Mouse (Mus musculus) forebrain, postnatal 0 days (tissue): Measurements from ENCODE around the gene Ankrd49. TPM values are rescaled to one million over a fixed set of nuclear protein-coding genes. Genes with fewer than 3 reads are reported as not detected.

Experiments
- ATAC-seq: fragments of 200-750 bp; cut with Nextera tagmentation; 2 replicates; pipeline ENCODE4 v1.8.0; 2017; ENCODE audit warnings: mild to moderate bottlenecking, moderate library complexity
- DNase-seq: peaks from one replicate; pipeline ENCODE4 v3.0.0-alpha.2; 2015
- H3K27ac ChIP-seq: fragments of 300-500 bp; sonication (generic); 2 replicates; pipeline ENCODE4 v1.5.1; 2014; ENCODE audit warnings: low read depth, mild to moderate bottlenecking, antibody characterized with exemption, low read length, moderate library complexity, mixed read lengths
- H3K27me3 ChIP-seq: fragments of 300-500 bp; sonication (generic); 2 replicates; pipeline ENCODE4 v1.6.1; 2014; ENCODE audit warnings: mild to moderate bottlenecking, low read length, mixed read lengths; ENCODE audit not compliant: insufficient read depth
- H3K36me3 ChIP-seq: fragments of 300-500 bp; sonication (generic); 2 replicates; pipeline ENCODE4 v1.6.1; 2014; ENCODE audit warnings: mild to moderate bottlenecking, moderate library complexity; ENCODE audit not compliant: insufficient read depth
- H3K4me1 ChIP-seq: fragments of 300-500 bp; sonication (generic); 2 replicates; pipeline ENCODE4 v1.6.1; 2014; ENCODE audit warnings: antibody characterized with exemption; ENCODE audit not compliant: insufficient read depth
- H3K4me2 ChIP-seq: fragments of 300-500 bp; sonication (generic); 2 replicates; pipeline ENCODE4 v1.6.1; 2014; ENCODE audit warnings: low read depth, mild to moderate bottlenecking, moderate library complexity
- H3K4me3 ChIP-seq: fragments of 300-500 bp; sonication (generic); 2 replicates; pipeline ENCODE4 v1.5.1; 2014; ENCODE audit warnings: low read depth, low read length, mixed read lengths
- H3K9ac ChIP-seq: fragments of 300-500 bp; sonication (generic); 2 replicates; pipeline ENCODE4 v1.6.1; 2014; ENCODE audit warnings: mild to moderate bottlenecking
- H3K9me3 ChIP-seq: fragments of 300-500 bp; sonication (generic); 2 replicates; pipeline ENCODE4 v1.6.1; 2016; ENCODE audit warnings: low read length
- CTCF ChIP-seq: sonication (generic); IDR thresholded peaks from 2 replicates; pipeline ENCODE4 v1.5.1; 2016; ENCODE audit warnings: antibody characterized with exemption, control low read depth, low read depth
- WGBS: fragments of 180-500 bp; shearing (Covaris S2); extraction: QIAGEN DNeasy Blood & Tissue Kit; methylation state at CpG from one replicate; pipeline ENCODE4 v1.1.7; 2014; 5-methylcytosine and 5-hydroxymethylcytosine counted together
- polyA plus RNA-seq: library from polyadenylated mRNA; unstranded; fragments of >200 nt; fragmentation: Nextera tagmentation; extraction: Ambion mirVana; gene quantifications from 2 replicates; pipeline ENCODE4 v1.2.1, GENCODE M21; 2015
- total RNA-seq: library from RNA; depleted of rRNA; stranded (reverse); fragments of >200 nt; gene quantifications from 2 replicates; pipeline ENCODE4 v1.2.3, GENCODE M21; 2014; rRNA removed

The Ankrd49 gene
- total RNA-seq: 24.8 and 31.3 TPM in 2 replicates
- 33.8 and 39.5 TPM in 2 replicates for polyA plus RNA-seq

DNA sequence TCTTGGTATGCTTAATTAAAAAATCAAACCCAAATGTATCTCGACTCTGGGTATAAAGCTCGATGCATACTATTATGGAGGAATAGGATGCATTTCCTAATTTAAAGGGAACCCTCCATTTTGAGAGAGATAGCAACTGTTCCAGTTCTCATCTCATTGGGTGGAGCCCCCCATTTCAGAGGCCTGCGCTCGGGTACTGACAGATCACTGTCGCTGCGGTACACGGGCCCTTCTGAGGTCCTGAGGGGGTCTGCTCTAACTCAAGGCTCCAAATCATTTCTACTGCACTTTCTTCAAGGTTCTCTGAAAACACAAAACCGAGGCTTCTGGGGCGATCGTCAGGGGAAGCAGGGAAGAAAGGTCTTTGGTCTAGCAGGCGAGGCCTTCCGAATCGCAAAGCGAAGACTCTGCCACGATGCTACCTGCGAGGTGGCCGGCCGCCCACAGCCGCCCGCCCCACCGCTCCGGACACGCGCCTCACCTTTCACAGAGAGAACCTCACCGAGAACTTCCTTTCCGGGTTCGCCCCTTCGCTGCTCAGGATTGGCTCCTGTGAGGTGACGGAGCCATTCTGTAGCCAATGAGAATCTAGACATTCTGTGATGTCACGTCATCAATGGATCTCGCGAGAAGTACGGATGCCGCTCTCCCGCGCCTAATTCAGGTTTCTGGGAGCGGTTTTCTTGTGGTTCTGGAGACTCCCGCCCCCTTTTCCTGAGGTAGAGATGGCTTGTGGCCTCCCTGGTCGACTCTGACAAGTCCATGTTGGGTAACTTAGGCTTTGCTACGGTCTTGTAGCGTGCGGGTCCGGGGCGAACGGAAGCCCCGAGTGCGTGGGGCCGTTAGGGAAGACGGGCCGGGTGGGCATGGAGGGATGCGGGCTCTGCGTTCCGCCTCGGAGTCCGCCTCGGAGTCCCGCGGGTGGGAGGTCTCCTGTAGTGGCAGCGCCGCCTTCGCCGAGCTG, at the start of gene Ankrd49, which contains the start of gene Mre11a:
Gene Ankrd49 (minus strand): TSS at position 818 of the 964 bp plus-strand sequence.
Gene Mre11a (plus strand): TSS at position 616 of the 964 bp plus-strand sequence.
- under 1% methylated on average over 62 of the region's 62 CpGs for WGBS
- Histone ChIP-seq H3K9me3 (no peaks in the 10 kb centered on the region), H3K4me3 (peak within 1 kb of the TSS; percentile 88), H3K27me3 (no peaks in the 10 kb centered on the region), H3K4me1 (peaks cover 6% of the 10 kb centered on the region; the same call in 1 of the 2 replicates), H3K9ac (peak within 1 kb of the TSS; percentile 81), H3K4me2 (peak within 1 kb of the TSS; percentile 83), H3K36me3 (peaks cover 32% of the 10 kb centered on the region), H3K27ac (peak within 1 kb of the TSS; percentile 96)
- 0 out of 2 replicates have a peak, but pooled peaks have one; percentile 9 for TF ChIP-seq CTCF
- peak; percentile 99 for ATAC-seq
- peak; percentile 97 for DNase-seq

DNA sequence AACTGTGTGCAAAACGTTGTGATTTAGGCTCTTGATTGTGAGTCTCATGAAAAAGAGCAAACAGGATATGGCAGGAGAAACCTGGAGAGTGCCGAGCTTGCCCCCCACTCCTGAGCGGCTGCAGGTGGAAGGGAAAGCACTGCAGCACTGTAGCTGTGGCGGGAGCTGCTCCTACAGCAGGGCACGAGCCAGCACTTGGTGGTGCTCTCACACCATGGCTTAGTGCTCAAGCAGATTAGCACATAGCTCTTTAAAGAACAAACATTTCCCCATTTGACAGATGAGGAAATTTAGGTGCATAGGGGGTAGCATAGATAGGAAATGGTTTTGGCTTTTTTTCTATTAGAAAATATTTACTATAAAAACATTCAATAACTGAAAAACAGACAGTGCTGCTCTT, 47.4 kb upstream of the Ankrd49 start:
- ATAC-seq (no peak), DNase-seq (no peak)
- H3K4me2 ChIP-seq: no peak overlapping the region
- 84% methylated on average over 5 of the region's 5 CpGs for WGBS
- H3K27me3 ChIP-seq: no peaks in the 10 kb centered on the region
- H3K27ac ChIP-seq: no peak overlapping the region
- no peaks in the 10 kb centered on the region for H3K9me3 ChIP-seq
- TF ChIP-seq CTCF: 0 out of 2 replicates have a peak, but pooled peaks have one; percentile 20
- H3K4me3 ChIP-seq: no peak overlapping the region
- H3K4me1 ChIP-seq: no peaks in the 10 kb centered on the region
- no peak overlapping the region for H3K9ac ChIP-seq
- H3K36me3 ChIP-seq: peaks cover 32% of the 10 kb centered on the region

DNA sequence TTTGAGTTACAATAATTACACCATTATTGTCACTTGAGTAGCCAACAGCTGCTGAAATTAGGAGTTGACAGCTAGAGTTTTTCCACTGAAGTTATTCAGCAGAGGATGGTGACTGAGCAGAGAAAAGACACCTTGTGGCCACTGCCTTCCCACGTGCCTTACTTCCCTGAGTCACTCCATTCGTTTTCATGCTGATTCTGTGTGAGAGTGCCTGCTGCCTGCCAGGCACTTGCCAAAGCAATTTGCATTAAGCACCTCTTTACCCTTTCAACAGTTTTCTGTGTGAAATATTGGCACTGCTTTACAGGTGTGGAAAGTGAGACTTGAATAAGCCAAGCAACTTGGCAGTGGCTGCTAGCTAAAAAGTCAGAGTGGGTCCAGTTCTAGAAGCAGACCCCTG, 43.2 kb upstream of the Ankrd49 start:
- DNase-seq (no peak), ATAC-seq (peak; percentile 27; the same call in 1 of the 2 replicates)
- no peaks in the 10 kb centered on the region for H3K4me1 ChIP-seq
- no peak overlapping the region for H3K4me2 ChIP-seq
- WGBS: 37% methylated on average over 2 of the region's 2 CpGs
- no peak overlapping the region for H3K27ac ChIP-seq
- H3K36me3 ChIP-seq: peaks cover 20% of the 10 kb centered on the region
- H3K9ac ChIP-seq: no peak overlapping the region
- H3K9me3 ChIP-seq: no peaks in the 10 kb centered on the region
- no peaks in the 10 kb centered on the region for H3K27me3 ChIP-seq
- no peak for TF ChIP-seq CTCF
- H3K4me3 ChIP-seq: no peak overlapping the region

DNA sequence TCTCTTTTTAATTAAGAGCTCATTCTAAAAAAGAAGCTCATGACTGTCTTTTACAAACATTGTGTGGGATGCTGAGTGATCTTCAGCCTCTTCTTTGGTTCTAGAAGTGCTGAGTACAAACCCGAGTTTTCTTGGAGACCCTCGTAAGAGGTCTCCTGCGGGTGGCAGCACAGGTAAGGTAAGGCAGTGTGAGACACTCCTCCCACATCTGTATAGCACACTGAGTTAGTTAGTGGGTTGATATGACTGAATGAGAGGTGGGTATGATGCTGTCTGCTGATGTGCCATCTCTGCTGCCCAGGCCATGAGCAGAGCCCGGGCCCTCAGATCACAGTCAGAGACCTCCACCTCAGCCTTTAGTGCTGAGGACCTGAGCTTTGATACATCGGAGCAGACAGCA, 40.2 kb upstream of the Ankrd49 start:
- Histone ChIP-seq H3K36me3 (peaks cover 13% of the 10 kb centered on the region), H3K9me3 (no peaks in the 10 kb centered on the region), H3K27me3 (no peaks in the 10 kb centered on the region), H3K4me2 (no peak overlapping the region), H3K4me1 (no peaks in the 10 kb centered on the region), H3K4me3 (no peak overlapping the region), H3K27ac (no peak overlapping the region), H3K9ac (no peak overlapping the region)
- peak; percentile 27; the same call in 1 of the 2 replicates for TF ChIP-seq CTCF
- ATAC-seq: peak; percentile 69; the same call in 1 of the 2 replicates
- no peak for DNase-seq
- 93% methylated on average over 5 of the region's 5 CpGs for WGBS

DNA sequence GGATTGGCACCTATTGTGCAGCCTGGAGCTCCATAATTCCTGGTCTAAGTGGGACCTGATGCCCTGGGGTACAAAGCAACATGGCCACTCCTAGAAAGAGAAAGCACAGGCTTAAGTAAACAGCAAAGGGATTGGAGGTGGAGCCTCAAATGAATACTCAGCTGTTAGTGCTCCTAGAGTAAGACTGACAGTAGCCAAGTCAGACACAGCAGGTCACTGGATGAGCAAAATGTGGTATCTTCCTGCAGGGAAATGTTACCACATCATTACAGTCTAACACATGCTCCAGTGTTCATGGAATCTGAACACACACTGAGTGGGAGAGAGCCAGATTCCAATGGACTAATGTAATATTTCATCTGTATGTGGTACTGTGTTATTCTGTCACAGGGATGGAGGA, 36.7 kb upstream of the Ankrd49 start:
- Histone ChIP-seq H3K4me1 (no peaks in the 10 kb centered on the region), H3K9ac (no peak overlapping the region), H3K27me3 (no peaks in the 10 kb centered on the region), H3K36me3 (peaks cover 31% of the 10 kb centered on the region), H3K4me3 (no peak overlapping the region), H3K9me3 (no peaks in the 10 kb centered on the region), H3K4me2 (no peak overlapping the region), H3K27ac (no peak overlapping the region)
- no peak for ATAC-seq
- DNase-seq: no peak
- TF ChIP-seq CTCF: no peak

DNA sequence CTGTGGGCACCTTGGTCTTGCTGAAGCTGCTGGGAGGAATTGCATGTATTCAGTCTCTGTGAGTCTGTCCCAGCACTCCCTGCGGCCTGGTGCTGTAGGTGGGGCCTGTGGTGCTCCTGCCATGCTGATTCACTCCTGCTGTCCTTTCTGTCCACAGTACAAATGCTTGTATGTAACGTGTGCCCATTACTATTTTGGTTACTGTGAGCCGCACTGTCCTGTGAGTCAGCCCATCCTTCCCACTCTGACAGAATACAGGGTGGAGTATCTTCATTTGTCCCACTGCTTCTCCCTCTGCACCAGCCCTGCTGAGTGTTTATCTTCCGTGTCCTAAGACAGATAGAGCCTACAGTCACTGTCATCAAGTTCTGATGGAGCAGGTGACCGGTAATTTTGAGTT, 25.5 kb upstream of the Ankrd49 start:
- WGBS: 97% methylated on average over 5 of the region's 5 CpGs
- Histone ChIP-seq H3K27ac (no peak overlapping the region), H3K4me3 (no peak overlapping the region), H3K4me2 (no peak overlapping the region), H3K9ac (no peak overlapping the region), H3K36me3 (peaks cover 36% of the 10 kb centered on the region), H3K27me3 (no peaks in the 10 kb centered on the region), H3K4me1 (no peaks in the 10 kb centered on the region), H3K9me3 (no peaks in the 10 kb centered on the region)
- DNase-seq (no peak), ATAC-seq (no peak)
- TF ChIP-seq CTCF: no peak

DNA sequence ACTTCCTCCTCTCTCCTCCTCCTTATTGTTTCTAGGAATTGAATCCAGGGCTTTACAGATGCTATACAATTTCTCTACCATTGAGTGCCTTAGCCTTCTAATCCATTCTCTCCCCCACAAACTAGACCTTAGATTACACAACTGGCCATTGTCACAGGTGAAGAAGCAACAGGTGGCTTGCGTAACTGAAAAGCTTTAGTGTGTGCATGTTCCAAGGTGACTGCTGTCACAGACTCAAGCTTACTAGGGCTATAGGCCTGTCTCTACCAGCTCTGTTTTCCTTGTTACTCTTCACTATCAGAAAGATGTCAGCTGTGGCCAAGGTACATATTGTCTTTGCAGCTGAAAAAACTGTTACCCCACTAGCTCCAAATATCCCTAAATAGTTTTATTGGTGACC, 22.1 kb upstream of the Ankrd49 start:
- 97% methylated on average over 1 of the region's 1 CpGs for WGBS
- Histone ChIP-seq H3K4me2 (no peak overlapping the region), H3K27ac (no peak overlapping the region), H3K9me3 (no peaks in the 10 kb centered on the region), H3K36me3 (peaks cover 44% of the 10 kb centered on the region), H3K9ac (no peak overlapping the region), H3K4me3 (no peak overlapping the region), H3K4me1 (no peaks in the 10 kb centered on the region), H3K27me3 (no peaks in the 10 kb centered on the region)
- no peak for ATAC-seq
- TF ChIP-seq CTCF: no peak
- DNase-seq: no peak
